Mouse (Mus musculus) hindbrain, embryonic 13.5 days (tissue): ENCODE data around the gene Ildr1. TPM values are rescaled to one million over a fixed set of nuclear protein-coding genes. Genes with fewer than 3 reads are reported as not detected.
A peak's percentile ranks its signal among the peaks of the same experiment; 100 is the strongest.

ENCODE experiments used
- ATAC-seq: fragments of 200-750 bp; cut with Nextera tagmentation; 2 replicates; pipeline ENCODE4 v1.8.0; 2017; ENCODE audit warnings: moderate TSS enrichment; ENCODE audit not compliant: low FRiP score
- H3K27ac ChIP-seq: fragments of 300-500 bp; sonication (generic); 2 replicates; pipeline ENCODE4 v1.5.1; 2015; ENCODE audit warnings: inconsistent platforms, mild to moderate bottlenecking, moderate library complexity
- H3K27me3 ChIP-seq: fragments of 300-500 bp; sonication (generic); 2 replicates; pipeline ENCODE4 v1.6.1; 2015; ENCODE audit warnings: mild to moderate bottlenecking, inconsistent platforms
- H3K36me3 ChIP-seq: fragments of 300-500 bp; sonication (generic); 2 replicates; pipeline ENCODE4 v1.6.1; 2015; ENCODE audit warnings: mild to moderate bottlenecking, inconsistent platforms
- H3K4me1 ChIP-seq: fragments of 300-500 bp; sonication (generic); replicated peaks from 2 replicates; pipeline ENCODE4 v1.6.1; 2015; ENCODE audit warnings: inconsistent platforms
- H3K4me2 ChIP-seq: fragments of 300-500 bp; sonication (generic); 2 replicates; pipeline ENCODE4 v1.6.1; 2015; ENCODE audit warnings: inconsistent platforms, mild to moderate bottlenecking, moderate library complexity
- H3K4me3 ChIP-seq: fragments of 300-500 bp; sonication (generic); 2 replicates; pipeline ENCODE4 v1.5.1; 2015; ENCODE audit warnings: mild to moderate bottlenecking, inconsistent platforms
- H3K9ac ChIP-seq: fragments of 300-500 bp; sonication (generic); 2 replicates; pipeline ENCODE4 v1.6.1; 2015; ENCODE audit warnings: mild to moderate bottlenecking, inconsistent platforms
- H3K9me3 ChIP-seq: fragments of 300-500 bp; sonication (generic); 2 replicates; pipeline ENCODE4 v1.6.1; 2016; ENCODE audit warnings: inconsistent platforms
- WGBS: fragments of 180-500 bp; shearing (Covaris S2); methylation state at CpG from one replicate; pipeline ENCODE4 v1.1.7; 2015; 5-methylcytosine and 5-hydroxymethylcytosine counted together
- polyA plus RNA-seq: library from polyadenylated mRNA; unstranded; fragments of >200 nt; fragmentation: Nextera tagmentation; extraction: Ambion mirVana; gene quantifications from 2 replicates; pipeline ENCODE4 v1.2.1, GENCODE M21; 2015

Gene Ildr1
- polyA plus RNA-seq, result 0.09 and 0.18 TPM in 2 replicates

- H3K4me2 ChIP-seq, result peak within 1 kb of the TSS; percentile 82
- peak within 1 kb of the TSS; percentile 48 for H3K4me3 ChIP-seq
- no peaks in the 10 kb centered on the region for H3K9me3 ChIP-seq
- H3K27me3 ChIP-seq, result peaks cover 38% of the 10 kb centered on the region
- 2% methylated on average over 40 of the region's 40 CpGs for WGBS
- H3K4me1 ChIP-seq, result peaks cover 9% of the 10 kb centered on the region
- ATAC-seq, result peak; percentile 63; the same call in 1 of the 2 replicates
- peak within 1 kb of the TSS; percentile 62 for H3K9ac ChIP-seq
- no peaks in the 10 kb centered on the region for H3K36me3 ChIP-seq
- no peak within 1 kb of the TSS for H3K27ac ChIP-seq
Measured at GRCm38 (mm10) chr16:36693818-36694413, at the start of gene Ildr1. Gene Ildr1 (plus strand): TSS chr16:36693978.

- Histone ChIP-seq H3K4me1 (peaks cover 5% of the 10 kb centered on the region), H3K27me3 (no peaks in the 10 kb centered on the region), H3K36me3 (no peaks in the 10 kb centered on the region), H3K9ac (no peak overlapping the region), H3K4me3 (no peak overlapping the region), H3K9me3 (no peaks in the 10 kb centered on the region), H3K4me2 (no peak overlapping the region), H3K27ac (no peak overlapping the region)
- WGBS, result 85% methylated on average over 6 of the region's 6 CpGs
- no peak for ATAC-seq
Measured at GRCm38 (mm10) chr16:36645124-36645523, 48.7 kb upstream of the Ildr1 start.

- H3K4me1 ChIP-seq, result peaks cover 5% of the 10 kb centered on the region
- no peak overlapping the region for H3K4me3 ChIP-seq
- ATAC-seq, result no peak
- H3K27me3 ChIP-seq, result no peaks in the 10 kb centered on the region
- H3K4me2 ChIP-seq, result no peak overlapping the region
- H3K27ac ChIP-seq, result no peak overlapping the region
- no peak overlapping the region for H3K9ac ChIP-seq
- H3K36me3 ChIP-seq, result no peaks in the 10 kb centered on the region
- no peaks in the 10 kb centered on the region for H3K9me3 ChIP-seq
- 21% methylated on average over 3 of the region's 3 CpGs for WGBS
Measured at GRCm38 (mm10) chr16:36649304-36649703, 44.5 kb upstream of the Ildr1 start.

- WGBS, result 90% methylated on average over 4 of the region's 4 CpGs
- H3K27me3 ChIP-seq, result no peaks in the 10 kb centered on the region
Measured at GRCm38 (mm10) chr16:36650511-36650910, 43.3 kb upstream of the Ildr1 start.

GRCm38 (mm10) chr16:36651174-36651766 is 42.5 kb upstream of the Ildr1 start:
- Histone ChIP-seq H3K36me3 (no peaks in the 10 kb centered on the region), H3K4me1 (peaks cover 5% of the 10 kb centered on the region), H3K9ac (no peak overlapping the region), H3K4me3 (no peak overlapping the region), H3K9me3 (no peaks in the 10 kb centered on the region), H3K27ac (no peak overlapping the region), H3K27me3 (no peaks in the 10 kb centered on the region), H3K4me2 (no peak overlapping the region)
- ATAC-seq, result no peak
- WGBS, result 59% methylated on average over 6 of the region's 6 CpGs

More at GRCm38 (mm10) chr16:36650511-36650910, 43.3 kb upstream of the Ildr1 start:
- H3K9me3 ChIP-seq, result no peaks in the 10 kb centered on the region
- peaks cover 5% of the 10 kb centered on the region for H3K4me1 ChIP-seq
- no peaks in the 10 kb centered on the region for H3K36me3 ChIP-seq
- H3K27ac ChIP-seq, result no peak overlapping the region
- no peak overlapping the region for H3K9ac ChIP-seq
- ATAC-seq, result no peak
- H3K4me3 ChIP-seq, result no peak overlapping the region
- no peak overlapping the region for H3K4me2 ChIP-seq

- no peaks in the 10 kb centered on the region for H3K4me1 ChIP-seq
- 95% methylated on average over 1 of the region's 1 CpGs for WGBS
- no peak for ATAC-seq
Measured at GRCm38 (mm10) chr16:36655199-36655598, 38.6 kb upstream of the Ildr1 start.

GRCm38 (mm10) chr16:36655910-36656309 is 37.9 kb upstream of the Ildr1 start:
- Histone ChIP-seq H3K27me3 (no peaks in the 10 kb centered on the region), H3K4me3 (no peak overlapping the region), H3K4me1 (no peaks in the 10 kb centered on the region), H3K27ac (no peak overlapping the region), H3K9ac (no peak overlapping the region), H3K9me3 (0 out of 2 replicates have a peak, but pooled peaks cover 2% of the 10 kb centered on the region), H3K36me3 (no peaks in the 10 kb centered on the region), H3K4me2 (no peak overlapping the region)
- no peak for ATAC-seq
- 91% methylated on average over 4 of the region's 4 CpGs for WGBS

More at GRCm38 (mm10) chr16:36655199-36655598, 38.6 kb upstream of the Ildr1 start:
- Histone ChIP-seq H3K4me3 (no peak overlapping the region), H3K27me3 (no peaks in the 10 kb centered on the region), H3K27ac (no peak overlapping the region), H3K9me3 (0 out of 2 replicates have a peak, but pooled peaks cover 2% of the 10 kb centered on the region), H3K36me3 (no peaks in the 10 kb centered on the region), H3K9ac (no peak overlapping the region), H3K4me2 (no peak overlapping the region)

- no peak for ATAC-seq
- Histone ChIP-seq H3K27ac (no peak overlapping the region), H3K9ac (no peak overlapping the region), H3K4me2 (no peak overlapping the region), H3K9me3 (0 out of 2 replicates have a peak, but pooled peaks cover 2% of the 10 kb centered on the region), H3K27me3 (no peaks in the 10 kb centered on the region), H3K4me1 (no peaks in the 10 kb centered on the region), H3K4me3 (no peak overlapping the region), H3K36me3 (no peaks in the 10 kb centered on the region)
- 92% methylated on average over 10 of the region's 10 CpGs for WGBS
Measured at GRCm38 (mm10) chr16:36661330-36661729, 32.4 kb upstream of the Ildr1 start.

- no peak overlapping the region for H3K9ac ChIP-seq
- H3K27ac ChIP-seq, result no peak overlapping the region
- no peak for ATAC-seq
- 89% methylated on average over 5 of the region's 5 CpGs for WGBS
- no peaks in the 10 kb centered on the region for H3K36me3 ChIP-seq
- H3K4me3 ChIP-seq, result no peak overlapping the region
- no peak overlapping the region for H3K4me2 ChIP-seq
- H3K9me3 ChIP-seq, result no peaks in the 10 kb centered on the region
- no peaks in the 10 kb centered on the region for H3K4me1 ChIP-seq
- H3K27me3 ChIP-seq, result no peaks in the 10 kb centered on the region
Measured at GRCm38 (mm10) chr16:36663484-36663883, 30.3 kb upstream of the Ildr1 start.

- ATAC-seq, result no peak
- Histone ChIP-seq H3K9me3 (no peaks in the 10 kb centered on the region), H3K36me3 (no peaks in the 10 kb centered on the region), H3K4me3 (no peak within 1 kb of the TSS), H3K27me3 (no peaks in the 10 kb centered on the region), H3K27ac (no peak within 1 kb of the TSS), H3K4me1 (no peaks in the 10 kb centered on the region), H3K9ac (no peak within 1 kb of the TSS), H3K4me2 (no peak within 1 kb of the TSS)
- 82% methylated on average over 13 of the region's 13 CpGs for WGBS
Measured at GRCm38 (mm10) chr16:36665782-36666181, 28.0 kb upstream of the Ildr1 start, which contains the start of gene Cd86. Gene Cd86 (minus strand): TSS chr16:36666081.

GRCm38 (mm10) chr16:36666448-36667017 is 27.2 kb upstream of the Ildr1 start:
- ATAC-seq, result no peak
- 94% methylated on average over 10 of the region's 10 CpGs for WGBS

GRCm38 (mm10) chr16:36670590-36670989 is 23.2 kb upstream of the Ildr1 start:
- H3K4me3 ChIP-seq, result no peak overlapping the region
- H3K4me1 ChIP-seq, result no peaks in the 10 kb centered on the region
- no peak overlapping the region for H3K4me2 ChIP-seq
- ATAC-seq, result no peak
- no peaks in the 10 kb centered on the region for H3K36me3 ChIP-seq
- H3K27me3 ChIP-seq, result no peaks in the 10 kb centered on the region
- WGBS, result 80% methylated on average over 3 of the region's 3 CpGs
- no peak overlapping the region for H3K9ac ChIP-seq
- H3K9me3 ChIP-seq, result no peaks in the 10 kb centered on the region
- no peak overlapping the region for H3K27ac ChIP-seq

More at GRCm38 (mm10) chr16:36666448-36667017, 27.2 kb upstream of the Ildr1 start:
- H3K4me2 ChIP-seq, result no peak overlapping the region
- no peaks in the 10 kb centered on the region for H3K36me3 ChIP-seq
- H3K9me3 ChIP-seq, result no peaks in the 10 kb centered on the region
- H3K4me1 ChIP-seq, result no peaks in the 10 kb centered on the region
- H3K27me3 ChIP-seq, result no peaks in the 10 kb centered on the region
- no peak overlapping the region for H3K4me3 ChIP-seq
- H3K9ac ChIP-seq, result no peak overlapping the region
- H3K27ac ChIP-seq, result no peak overlapping the region
